Mouse (Mus musculus): ENCODE data around the gene Runx1.

The Runx1 gene

DNA sequence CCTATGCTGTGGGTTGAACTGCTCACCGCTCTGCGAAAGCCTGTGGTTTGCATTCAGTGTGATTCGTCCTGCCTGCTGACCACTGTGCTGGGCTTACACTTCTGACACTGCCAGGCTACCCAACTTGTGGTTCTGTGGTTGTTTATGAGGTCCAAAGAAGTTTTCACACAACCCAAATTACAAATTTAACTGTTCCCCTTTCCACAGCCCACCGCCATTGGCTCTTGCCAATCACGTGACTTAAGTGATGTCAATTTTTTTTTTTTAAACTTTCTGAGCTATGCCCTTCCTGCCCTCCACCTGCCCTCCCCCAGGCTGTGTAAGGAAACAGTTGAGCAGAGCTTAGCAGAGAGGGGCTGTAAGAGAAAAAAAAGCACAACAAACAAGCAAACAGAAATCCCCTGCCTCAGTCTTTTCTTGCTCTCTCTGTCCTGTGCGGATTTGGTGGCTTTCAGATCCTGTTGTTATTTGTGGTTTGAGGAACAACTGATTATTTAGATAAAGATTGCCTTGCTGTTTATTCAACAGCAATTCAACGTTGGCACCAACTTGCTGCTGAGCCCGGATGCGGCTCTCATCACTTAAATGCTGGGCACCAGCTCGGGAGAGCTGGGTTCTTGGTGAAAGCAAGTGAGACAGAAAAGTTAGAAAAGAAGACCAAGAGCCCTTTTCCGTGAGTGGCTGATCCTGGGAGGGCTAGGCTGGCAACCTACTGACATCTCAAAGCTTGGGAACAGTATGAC is at the start of gene Runx1:
Gene Runx1 (minus strand): TSS at position 242 of the 743 bp plus-strand sequence.
- DNase-seq, result peak; percentile 32

DNA sequence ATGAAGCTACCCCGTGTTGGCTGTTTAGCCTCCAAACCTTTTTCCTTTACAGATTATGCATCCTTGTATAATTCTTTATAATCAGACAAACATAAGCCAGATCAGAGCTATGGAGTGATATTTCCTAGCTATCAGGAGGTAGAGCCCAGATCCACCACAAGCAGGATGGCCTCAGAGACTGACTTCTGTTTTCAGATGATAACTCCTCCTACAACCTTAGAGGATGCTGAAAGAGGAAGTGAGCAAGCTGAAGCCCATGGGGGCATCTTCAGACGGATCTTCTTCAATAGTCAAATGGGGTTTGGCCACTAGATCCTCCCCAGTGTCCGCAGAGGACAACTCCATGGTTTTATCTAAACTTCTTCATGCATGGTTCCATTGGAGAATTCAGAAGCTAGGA is 48.1 kb upstream of the Runx1 start:
- DNase-seq, result no peak

DNA sequence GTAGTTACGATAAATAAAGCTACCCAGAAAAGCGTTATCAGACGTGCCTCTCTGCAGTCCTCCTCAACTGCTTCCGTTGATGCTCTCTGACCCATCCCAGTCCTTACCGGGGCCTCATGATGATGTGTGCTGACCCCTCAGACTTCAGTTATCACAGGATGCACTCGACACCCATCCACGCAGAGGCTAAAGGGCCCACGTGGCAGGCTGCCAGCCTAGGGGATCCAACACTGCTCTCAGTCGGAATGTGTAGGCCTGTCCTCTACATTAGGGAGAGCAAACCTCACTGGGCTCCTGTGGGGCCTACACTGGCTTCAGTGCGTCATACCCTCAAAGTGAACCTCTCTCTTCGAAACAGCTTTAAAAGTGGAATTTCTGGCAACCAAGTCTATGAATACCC is 45.8 kb upstream of the Runx1 start:
- no peak for DNase-seq

DNA sequence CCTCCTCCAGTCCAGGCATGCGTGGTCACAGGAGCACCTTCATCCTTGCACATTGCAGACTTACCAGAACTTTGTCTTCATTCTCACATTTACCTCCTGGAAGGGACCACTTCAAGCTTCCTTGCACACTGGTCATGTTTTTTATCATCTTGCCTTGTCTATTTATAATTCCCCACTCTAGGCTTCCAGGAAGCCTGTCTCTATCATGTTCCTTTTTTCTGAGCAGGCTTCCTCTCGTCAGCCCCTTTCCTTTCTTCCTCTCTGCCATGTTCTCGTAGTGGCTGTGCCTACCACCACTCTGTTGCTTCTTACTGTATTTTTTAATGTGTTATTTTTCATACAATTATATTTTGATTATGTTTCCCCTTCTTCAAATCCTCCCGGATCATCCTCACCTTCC is 42.6 kb upstream of the Runx1 start:
- DNase-seq, result no peak

DNA sequence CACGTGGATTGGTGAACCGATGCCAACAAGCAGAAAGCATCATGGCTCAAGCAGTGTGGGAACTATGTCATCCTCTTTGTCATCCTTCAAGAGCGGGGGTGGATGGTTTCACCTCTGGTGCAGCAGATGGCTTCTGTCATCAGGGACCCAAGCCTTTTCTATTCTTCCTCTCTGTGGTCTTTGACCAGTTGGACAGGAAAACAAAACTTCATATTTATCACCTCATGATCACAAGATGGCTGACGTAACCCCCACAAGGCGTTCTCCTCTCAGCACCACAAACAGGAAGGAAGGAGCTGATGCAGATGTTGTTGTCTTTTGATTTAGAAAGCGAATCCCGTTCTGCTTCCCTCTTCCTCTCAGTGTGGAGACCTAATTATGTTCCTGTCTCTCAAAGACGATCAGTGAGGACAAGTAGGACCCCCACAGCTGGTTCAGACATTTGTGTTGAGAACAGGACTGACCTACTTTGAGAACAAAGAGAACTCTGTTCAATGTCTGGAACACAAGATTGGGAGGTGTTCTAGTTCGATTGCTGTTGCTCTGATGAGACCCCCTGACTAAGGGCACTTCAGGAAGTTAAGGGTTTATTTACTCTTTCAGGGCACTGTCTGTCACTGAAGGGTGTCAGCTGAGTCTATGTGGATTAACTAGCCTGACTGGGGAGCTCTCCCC is 41.4 kb upstream of the Runx1 start:
- DNase-seq, result peak; percentile 22

DNA sequence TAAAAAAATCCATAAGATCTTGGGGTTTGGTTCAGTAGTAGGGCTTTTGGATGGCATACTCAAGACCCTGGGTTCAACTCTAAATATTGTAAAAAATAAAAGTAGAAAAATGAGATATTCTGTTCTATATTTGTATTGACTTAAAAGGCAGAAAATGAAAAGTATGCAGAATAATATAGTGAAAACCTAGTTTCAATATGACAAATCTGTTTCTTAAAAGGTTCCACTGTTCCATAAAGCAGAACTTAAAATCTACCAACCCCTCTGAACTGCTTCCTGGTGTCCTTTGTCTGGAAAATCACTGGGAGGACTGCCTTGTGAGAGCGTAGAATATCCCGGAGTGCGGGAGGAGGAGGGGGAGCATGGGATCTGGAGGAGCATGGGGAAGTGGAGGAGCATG is 39.4 kb upstream of the Runx1 start:
- no peak for DNase-seq

DNA sequence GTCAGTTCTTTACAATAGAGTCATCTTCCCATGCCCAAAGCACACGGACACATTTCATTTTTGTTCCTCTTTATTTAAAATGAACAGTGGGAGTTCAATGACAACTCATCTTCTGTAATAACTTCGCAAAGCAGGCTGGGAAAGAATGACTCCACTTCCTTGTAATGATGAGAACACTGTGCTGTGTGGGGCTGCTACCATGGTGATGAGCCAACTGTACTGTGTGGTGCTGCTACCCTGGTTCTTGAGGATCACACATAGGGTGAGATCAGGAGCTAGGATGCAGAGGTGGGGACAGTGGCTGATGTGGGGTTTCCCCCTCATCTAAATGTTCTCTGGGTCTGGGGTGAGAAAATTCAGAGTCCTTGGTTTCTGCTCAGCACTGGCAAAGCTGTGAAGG is 38.2 kb upstream of the Runx1 start:
- no peak for DNase-seq

DNA sequence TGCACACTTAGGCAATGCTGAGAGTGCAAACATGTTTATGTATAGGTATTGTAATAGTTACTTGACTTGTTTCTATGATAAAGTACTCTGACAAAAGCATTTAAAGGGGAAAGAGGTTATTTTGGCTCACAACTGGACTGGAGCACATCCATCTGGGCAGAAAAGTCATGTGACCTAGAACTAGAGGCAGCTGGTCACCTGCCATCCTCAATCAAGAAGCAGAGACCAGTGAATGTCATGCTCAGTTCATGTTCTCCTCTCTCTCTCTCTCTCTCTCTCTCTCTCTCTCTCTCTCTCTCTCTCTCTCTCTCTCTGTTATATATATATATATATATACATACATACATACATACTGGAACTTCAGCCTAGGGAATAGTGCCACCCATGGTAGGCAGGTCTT is 37.2 kb upstream of the Runx1 start:
- no peak for DNase-seq

DNA sequence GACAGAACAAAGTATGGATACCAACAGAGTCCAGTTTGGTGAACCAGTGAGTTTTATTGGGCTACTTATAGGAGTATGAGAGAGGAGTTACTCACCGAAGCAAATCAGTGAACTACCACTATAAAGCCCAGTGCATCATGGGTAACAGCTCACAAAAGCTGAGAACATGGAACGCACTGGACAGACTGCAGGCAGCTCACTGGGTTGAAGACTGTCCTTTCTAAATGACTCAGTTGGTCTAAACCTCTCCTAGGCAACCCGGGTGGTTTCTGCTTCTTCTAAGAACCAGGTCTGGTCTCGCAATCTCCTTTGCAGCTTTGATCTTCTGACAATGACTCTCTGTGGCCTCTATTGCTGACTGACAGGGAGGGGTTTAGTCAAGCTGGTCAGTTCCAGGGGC is 36.5 kb upstream of the Runx1 start:
- no peak for DNase-seq

DNA sequence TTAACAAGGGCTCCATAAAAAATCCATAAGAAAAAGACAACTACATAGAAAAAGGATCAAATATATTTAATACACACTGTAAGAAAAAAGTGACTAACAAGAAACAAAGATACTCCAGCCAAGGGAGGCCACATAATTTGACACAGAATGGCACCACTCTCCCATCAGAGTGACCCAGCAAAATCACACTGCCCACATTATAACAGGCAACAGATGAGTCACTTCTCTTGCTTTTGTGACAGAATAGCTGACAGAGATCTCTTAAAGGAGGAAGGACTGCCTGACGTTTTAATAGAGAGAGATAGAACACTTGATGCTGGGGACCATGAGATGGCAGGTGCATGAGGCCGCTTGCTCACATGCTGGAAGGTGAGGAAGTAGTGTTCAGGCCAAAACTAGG is 35.6 kb upstream of the Runx1 start:
- DNase-seq, result no peak

DNA sequence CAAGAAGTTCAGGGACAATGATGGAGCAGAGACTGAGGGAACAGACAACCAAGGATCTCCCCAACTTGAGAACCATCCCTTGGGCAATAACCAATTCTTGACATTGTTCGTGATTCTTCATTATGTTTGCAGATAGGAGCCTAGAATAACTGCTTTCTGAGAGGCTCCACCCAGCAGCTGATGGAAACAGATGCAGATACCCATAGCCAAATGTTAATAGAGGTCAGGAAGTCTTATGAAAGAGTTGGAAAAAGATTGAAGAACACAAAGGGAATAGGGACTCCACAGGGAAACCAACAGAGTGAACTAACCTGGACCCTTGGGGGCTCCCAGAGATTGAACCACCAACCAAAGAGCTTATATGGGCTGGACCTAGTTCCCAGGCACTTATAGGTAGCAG is 34.7 kb upstream of the Runx1 start:
- DNase-seq, result no peak

DNA sequence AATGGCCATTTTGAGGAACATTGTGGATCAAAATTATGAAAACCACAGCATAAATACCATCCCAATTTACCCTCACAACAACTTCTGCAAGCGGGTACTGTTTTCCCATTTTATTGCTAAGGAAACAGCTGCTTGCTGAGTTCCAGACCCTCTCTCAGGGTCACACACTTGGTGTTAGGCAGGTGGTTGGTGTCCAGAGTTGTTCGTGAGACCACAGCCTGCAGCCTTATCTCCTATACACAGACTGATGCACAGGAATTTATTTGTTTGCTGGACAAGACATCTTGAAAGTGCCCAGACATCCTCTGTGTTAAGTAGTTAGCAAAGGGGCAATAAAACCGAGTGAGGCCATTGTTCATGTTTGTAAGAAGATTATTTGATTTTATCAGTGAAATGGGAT is 30.8 kb upstream of the Runx1 start:
- DNase-seq, result no peak

DNA sequence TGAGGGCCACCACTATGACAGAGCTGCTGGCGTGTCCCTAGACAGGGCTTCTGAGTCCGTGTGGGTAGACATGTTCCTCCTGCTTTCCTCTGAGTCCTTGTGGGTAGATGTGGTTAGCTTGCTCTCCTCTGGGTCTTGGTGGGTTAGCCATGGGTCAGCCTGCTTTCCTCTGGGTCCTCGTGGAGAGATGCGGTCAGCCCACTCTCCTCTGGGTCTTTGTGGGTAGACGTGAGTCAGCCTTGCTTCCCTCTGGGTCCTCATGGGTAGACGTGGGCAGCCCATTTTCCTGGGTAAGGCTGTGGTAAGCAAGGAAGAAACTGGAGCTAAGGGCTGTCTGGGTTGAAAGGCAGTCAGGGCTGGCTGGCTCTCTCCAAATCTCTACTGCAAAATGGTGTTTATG is 26.3 kb upstream of the Runx1 start:
- DNase-seq, result no peak

DNA sequence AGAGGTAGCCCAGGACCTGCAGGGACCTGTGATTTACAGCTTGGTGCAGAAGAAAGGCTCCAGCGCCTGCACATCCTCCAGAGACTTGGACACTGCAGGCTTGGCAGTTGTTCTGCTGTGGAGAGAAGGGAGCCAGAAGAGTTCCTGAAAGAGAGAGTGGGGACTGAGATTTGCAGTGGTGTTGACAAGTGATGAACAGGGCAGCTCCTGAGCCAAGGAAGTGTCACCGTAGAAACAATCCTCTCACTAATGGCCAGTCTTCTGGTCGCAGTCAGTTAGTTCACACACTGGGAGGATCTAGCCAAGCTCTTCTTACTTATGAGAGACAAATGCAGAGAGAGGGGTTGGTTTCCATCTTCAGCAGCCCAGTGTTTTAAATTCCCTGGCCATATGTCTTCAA is 24.5 kb upstream of the Runx1 start:
- no peak for DNase-seq

DNA sequence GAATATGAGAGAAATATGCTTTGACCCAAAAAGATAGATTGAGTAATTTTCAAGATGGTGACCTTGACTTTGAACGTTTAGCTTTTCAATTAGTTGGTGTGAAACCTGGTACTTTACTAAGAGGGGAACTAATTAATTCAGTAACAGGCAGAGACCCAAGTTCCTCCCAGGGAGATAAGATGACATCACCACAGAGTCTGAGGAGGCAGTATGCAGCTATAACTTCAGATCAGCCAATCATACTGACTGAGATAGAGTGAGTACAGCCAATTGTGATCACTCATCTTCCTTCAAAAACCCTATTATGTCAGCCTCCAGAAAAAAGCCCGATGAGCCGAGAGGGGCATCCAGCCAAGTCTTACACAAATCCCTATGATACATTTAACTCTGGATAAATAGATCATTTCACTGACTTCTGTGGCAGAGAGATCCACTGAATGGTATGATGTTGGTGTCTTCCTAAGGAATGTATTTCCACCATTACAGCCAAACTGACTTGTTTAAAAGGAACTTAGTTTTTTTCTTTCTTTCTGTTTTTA is 21.9 kb upstream of the Runx1 start:
- no peak for DNase-seq

DNA sequence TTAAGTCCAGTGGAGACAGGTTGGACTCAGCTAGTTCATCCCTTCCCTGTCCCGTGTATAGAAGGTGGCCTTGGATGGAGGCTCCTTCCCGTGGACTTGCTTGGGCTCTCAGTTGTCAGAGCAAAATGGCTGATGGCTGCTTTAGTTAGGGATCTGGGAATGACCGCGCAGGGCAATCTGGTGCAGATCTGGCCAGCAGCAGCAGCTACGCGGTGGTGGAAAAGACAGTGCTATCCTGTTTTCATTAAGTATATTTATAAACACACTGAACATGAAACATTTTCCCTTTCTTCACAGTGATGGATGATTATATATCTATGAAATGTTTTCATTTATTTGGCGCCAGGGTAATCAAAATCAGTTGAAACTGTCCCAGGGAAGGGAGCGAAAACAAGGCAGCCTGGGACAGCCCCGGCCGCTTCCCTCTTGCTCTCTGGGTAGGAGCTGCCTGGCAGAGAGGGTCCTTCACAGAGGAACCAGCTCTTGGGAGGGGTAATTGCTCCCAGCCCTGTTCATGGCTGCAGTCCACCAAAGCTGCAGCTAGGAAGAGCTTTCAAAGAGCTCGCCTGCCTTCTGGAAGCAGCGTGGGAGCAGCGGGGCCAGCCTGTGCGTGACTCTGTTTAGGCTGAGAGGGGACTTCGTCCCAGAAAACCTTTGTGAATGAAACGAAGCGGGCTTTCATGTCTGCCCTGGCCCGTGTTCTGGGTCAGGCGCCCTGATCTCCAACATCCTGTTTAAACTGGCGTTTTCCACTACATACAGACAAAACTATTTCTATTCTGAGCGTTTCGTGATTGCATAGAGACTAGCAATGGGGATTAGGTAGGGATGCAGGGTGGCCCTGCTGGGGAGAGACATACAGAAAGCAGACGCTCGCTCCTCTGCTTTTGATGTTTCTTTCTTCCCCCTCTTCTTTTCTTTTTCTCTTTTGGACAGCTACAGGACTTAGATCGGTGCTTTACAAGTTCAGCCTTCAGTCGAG is 19.6 kb upstream of the Runx1 start:
- no peak for DNase-seq

DNA sequence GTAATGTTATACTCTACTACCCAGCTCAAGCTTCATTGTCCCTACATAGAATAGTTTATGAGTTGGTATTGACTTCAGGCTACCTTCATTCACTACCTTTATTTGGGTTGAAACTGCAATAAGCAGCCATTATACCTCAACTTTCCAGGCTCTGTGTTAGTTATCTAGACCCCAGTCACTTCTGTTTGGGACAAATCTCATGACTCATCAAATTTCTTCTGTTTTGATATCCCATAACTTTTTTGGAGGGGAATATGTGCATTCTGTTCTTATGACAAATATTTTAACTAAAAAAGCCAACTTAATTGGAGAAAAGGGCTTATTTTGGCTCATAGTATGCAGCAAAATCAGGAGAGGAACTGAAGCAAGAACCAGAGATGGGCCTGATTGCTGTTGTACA is 12.8 kb upstream of the Runx1 start:
- no peak for DNase-seq

DNA sequence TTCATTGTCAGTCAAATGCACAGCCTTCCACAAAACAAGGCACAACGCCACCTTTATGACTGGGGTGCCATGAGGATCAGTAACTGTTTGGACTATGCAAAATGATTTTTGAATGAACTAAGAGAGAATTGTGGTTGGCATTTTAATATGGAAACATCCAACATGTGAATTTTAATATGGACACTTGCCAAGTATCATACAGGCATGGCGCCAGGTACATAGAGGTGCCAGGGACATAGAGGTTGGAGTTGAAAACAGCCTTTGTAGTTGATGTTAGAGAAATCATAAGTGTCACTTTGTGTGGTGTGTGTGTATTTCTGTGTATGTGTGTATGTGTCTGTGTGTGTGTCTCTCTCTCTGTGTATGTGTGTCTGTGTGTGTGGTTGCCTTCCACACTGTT is 5.4 kb upstream of the Runx1 start:
- no peak for DNase-seq

DNA sequence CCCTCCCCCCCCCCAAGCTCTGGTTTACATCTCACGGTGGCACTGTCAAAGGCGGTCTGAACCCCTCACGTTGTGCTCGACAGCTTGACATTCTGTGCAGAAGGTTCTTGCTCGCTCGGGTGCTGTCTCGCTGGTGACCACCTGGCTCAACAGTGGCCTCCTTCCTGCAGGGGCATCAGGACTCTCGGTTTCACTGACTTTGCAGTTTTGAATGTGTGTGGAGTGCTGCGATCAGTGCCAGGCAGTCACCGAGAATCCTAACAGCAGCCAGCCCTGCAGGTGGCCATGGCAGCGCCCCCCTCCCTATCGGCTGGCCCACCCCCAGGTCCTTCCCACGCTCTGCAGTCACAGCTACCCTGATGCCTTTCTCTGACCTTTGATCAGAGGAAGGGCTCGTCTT is 4.5 kb upstream of the Runx1 start:
- DNase-seq, result no peak

DNA sequence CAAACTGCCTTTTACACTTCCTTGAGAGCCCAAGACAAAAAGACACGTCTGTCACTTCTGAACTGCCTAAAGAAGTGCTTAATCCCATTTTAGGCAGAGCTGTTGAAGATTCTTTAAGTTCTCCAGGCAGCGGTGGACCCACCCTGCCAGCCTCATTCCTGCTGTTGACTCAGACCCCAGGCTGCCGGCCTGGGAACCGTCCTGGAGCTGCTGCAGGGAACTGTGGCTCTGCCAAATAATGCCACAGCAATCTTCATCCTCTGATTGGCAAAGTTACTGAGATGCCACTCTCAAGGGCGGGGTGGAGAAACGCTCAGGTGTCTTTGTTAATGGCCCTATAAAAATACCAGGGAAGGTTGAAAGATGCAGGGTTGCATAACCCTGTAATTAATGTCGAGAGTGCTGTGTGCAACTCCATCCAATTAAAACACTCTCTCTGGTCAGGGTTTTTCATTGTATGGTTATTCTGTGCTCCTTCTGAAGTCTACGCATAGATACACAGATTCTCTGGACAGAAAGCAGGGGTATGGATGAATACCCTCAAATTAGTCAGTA is 2.4 kb upstream of the Runx1 start:
- DNase-seq, result no peak

DNA sequence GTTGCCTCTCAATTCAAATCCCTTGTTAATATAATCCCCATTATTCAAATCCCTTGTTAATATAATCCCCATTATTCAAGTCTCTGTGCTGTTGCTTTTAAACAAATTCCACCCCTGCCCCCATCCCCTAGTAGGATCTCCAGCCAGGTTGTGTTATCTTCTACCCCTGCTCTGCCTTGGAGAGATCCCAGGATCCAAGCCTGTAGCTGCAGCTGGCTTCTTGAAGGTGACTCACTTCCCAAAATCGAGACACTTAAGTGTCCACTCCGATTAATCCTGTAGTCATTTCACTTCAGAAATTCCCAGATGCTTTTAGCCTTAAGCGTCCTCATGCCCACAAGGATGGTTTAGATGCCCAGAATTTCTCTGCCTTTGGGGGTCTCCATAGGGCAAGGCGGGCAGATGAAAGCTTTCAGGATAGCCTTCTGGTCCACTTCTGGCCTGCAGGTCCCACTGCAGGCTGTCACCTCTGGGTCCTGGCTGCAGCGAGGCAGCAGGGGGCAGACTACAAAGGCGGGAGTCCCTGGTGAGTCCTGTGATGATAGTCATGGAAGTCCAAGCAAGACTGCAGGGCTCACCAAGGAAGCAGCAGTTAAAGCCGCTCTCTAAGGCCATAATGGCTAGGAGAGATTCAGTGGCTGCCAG is 1.8 kb upstream of the Runx1 start:
- DNase-seq, result no peak

DNA sequence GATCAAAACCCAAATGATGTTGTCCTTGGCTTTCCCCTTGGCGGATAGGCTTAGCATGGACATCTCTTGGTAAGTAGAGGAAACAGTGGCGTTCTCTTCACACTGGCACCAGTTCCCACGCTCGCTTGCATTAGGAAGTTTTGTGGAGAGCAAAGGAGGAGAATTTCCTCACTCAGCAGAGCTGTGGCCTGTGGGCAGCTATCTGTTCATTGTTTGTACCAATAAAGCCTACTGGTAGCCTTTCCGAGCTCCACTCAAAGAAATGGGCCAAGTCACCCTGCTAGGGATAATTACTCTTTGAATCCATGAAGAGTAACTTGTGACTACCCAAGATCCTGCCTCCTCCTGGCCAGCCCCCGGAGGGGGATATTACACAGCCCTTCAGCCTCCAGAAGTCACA is 734 bp upstream of the Runx1 start:
- no peak for DNase-seq

Measured in kidney, adult 9 months (tissue).